Mouse (Mus musculus): Measurements from ENCODE around the gene Rnf115. TPM values are rescaled to one million over a fixed set of nuclear protein-coding genes. Genes with fewer than 3 reads are reported as not detected.

Rnf115 gene
- total and polyA plus RNA-seq, 2 experiments from 2014 or later, result 52.6 to 63.6 TPM

- WGBS, result 96% methylated on average over 3 of the region's 3 CpGs
- ATAC-seq (no peak), DNase-seq (no peak)
- TF ChIP-seq CTCF (IDR thresholded peaks at IDR 0.05; ENCODE audit: low read depth), result no peak
- H3K4me2 ChIP-seq (ENCODE audit: low read depth), result no peak overlapping the region
- no peak overlapping the region for H3K9ac ChIP-seq
- no peaks in the 10 kb centered on the region for H3K4me1 ChIP-seq (ENCODE audit: insufficient read depth)
- H3K36me3 ChIP-seq (ENCODE audit: insufficient read depth), result no peaks in the 10 kb centered on the region
- no peak overlapping the region for H3K27ac ChIP-seq (ENCODE audit: low read depth, low read length)
- H3K27me3 ChIP-seq (ENCODE audit: insufficient read depth, low read length), result no peaks in the 10 kb centered on the region
- H3K9me3 ChIP-seq (ENCODE audit: low read length), result no peaks in the 10 kb centered on the region
- H3K4me3 ChIP-seq (ENCODE audit: low read depth, low read length), result no peak overlapping the region
Measured at GRCm38 (mm10) chr3:96744348-96744747, 16.9 kb downstream of the Rnf115 start.

GRCm38 (mm10) chr3:96746829-96747228 lies 19.4 kb downstream of the Rnf115 start:
- TF ChIP-seq CTCF (IDR thresholded peaks at IDR 0.05; ENCODE audit: low read depth), result no peak
- DNase-seq (no peak), ATAC-seq (no peak)
- 83% methylated on average over 1 of the region's 1 CpGs for WGBS
- H3K4me2 ChIP-seq (ENCODE audit: low read depth), result no peak overlapping the region
- H3K27me3 ChIP-seq (ENCODE audit: insufficient read depth, low read length), result no peaks in the 10 kb centered on the region
- no peak overlapping the region for H3K9ac ChIP-seq
- H3K27ac ChIP-seq (ENCODE audit: low read depth, low read length), result no peak overlapping the region
- H3K36me3 ChIP-seq (ENCODE audit: insufficient read depth), result no peaks in the 10 kb centered on the region
- no peak overlapping the region for H3K4me3 ChIP-seq (ENCODE audit: low read depth, low read length)
- H3K9me3 ChIP-seq (ENCODE audit: low read length), result no peaks in the 10 kb centered on the region
- no peaks in the 10 kb centered on the region for H3K4me1 ChIP-seq (ENCODE audit: insufficient read depth)

- no peak overlapping the region for H3K9ac ChIP-seq
- no peaks in the 10 kb centered on the region for H3K4me1 ChIP-seq (ENCODE audit: insufficient read depth)
- no peak overlapping the region for H3K27ac ChIP-seq (ENCODE audit: low read depth, low read length)
- H3K4me2 ChIP-seq (ENCODE audit: low read depth), result no peak overlapping the region
- no peak for TF ChIP-seq CTCF (IDR thresholded peaks at IDR 0.05; ENCODE audit: low read depth)
- no peaks in the 10 kb centered on the region for H3K27me3 ChIP-seq (ENCODE audit: insufficient read depth, low read length)
- no peaks in the 10 kb centered on the region for H3K36me3 ChIP-seq (ENCODE audit: insufficient read depth)
- no peak for DNase-seq
- 96% methylated on average over 1 of the region's 1 CpGs for WGBS
- no peaks in the 10 kb centered on the region for H3K9me3 ChIP-seq (ENCODE audit: low read length)
- no peak for ATAC-seq
- H3K4me3 ChIP-seq (ENCODE audit: low read depth, low read length), result no peak overlapping the region
Measured at GRCm38 (mm10) chr3:96755935-96756334, 28.5 kb downstream of the Rnf115 start.

- no peak for ATAC-seq
- Histone ChIP-seq H3K9me3 (ENCODE audit: low read length) (no peaks in the 10 kb centered on the region), H3K4me2 (ENCODE audit: low read depth) (no peak overlapping the region), H3K36me3 (ENCODE audit: insufficient read depth) (no peaks in the 10 kb centered on the region), H3K4me3 (ENCODE audit: low read depth, low read length) (no peak overlapping the region), H3K27me3 (ENCODE audit: insufficient read depth, low read length) (no peaks in the 10 kb centered on the region), H3K9ac (no peak overlapping the region), H3K4me1 (ENCODE audit: insufficient read depth) (no peaks in the 10 kb centered on the region), H3K27ac (ENCODE audit: low read depth, low read length) (no peak overlapping the region)
- WGBS, result 60% methylated on average over 7 of the region's 7 CpGs
- no peak for TF ChIP-seq CTCF (IDR thresholded peaks at IDR 0.05; ENCODE audit: low read depth)
- no peak for DNase-seq
Measured at GRCm38 (mm10) chr3:96757691-96758090, 30.2 kb downstream of the Rnf115 start.

- H3K27me3 ChIP-seq (ENCODE audit: insufficient read depth, low read length), result no peaks in the 10 kb centered on the region
- DNase-seq (no peak), ATAC-seq (no peak)
- no peak overlapping the region for H3K9ac ChIP-seq
- no peak overlapping the region for H3K4me3 ChIP-seq (ENCODE audit: low read depth, low read length)
- no peaks in the 10 kb centered on the region for H3K4me1 ChIP-seq (ENCODE audit: insufficient read depth)
- H3K27ac ChIP-seq (ENCODE audit: low read depth, low read length), result no peak overlapping the region
- WGBS, result 93% methylated on average over 4 of the region's 4 CpGs
- no peaks in the 10 kb centered on the region for H3K36me3 ChIP-seq (ENCODE audit: insufficient read depth)
- no peak overlapping the region for H3K4me2 ChIP-seq (ENCODE audit: low read depth)
- no peak for TF ChIP-seq CTCF (IDR thresholded peaks at IDR 0.05; ENCODE audit: low read depth)
- H3K9me3 ChIP-seq (ENCODE audit: low read length), result no peaks in the 10 kb centered on the region
Measured at GRCm38 (mm10) chr3:96759695-96760094, 32.2 kb downstream of the Rnf115 start.

GRCm38 (mm10) chr3:96764528-96764927 lies 37.1 kb downstream of the Rnf115 start:
- no peaks in the 10 kb centered on the region for H3K27me3 ChIP-seq (ENCODE audit: insufficient read depth, low read length)
- no peak for TF ChIP-seq CTCF (IDR thresholded peaks at IDR 0.05; ENCODE audit: low read depth)
- H3K27ac ChIP-seq (ENCODE audit: low read depth, low read length), result no peak overlapping the region
- WGBS, result 90% methylated on average over 1 of the region's 1 CpGs
- DNase-seq (no peak), ATAC-seq (no peak)
- H3K4me1 ChIP-seq (ENCODE audit: insufficient read depth), result no peaks in the 10 kb centered on the region
- H3K4me3 ChIP-seq (ENCODE audit: low read depth, low read length), result no peak overlapping the region
- H3K36me3 ChIP-seq (ENCODE audit: insufficient read depth), result no peaks in the 10 kb centered on the region
- H3K4me2 ChIP-seq (ENCODE audit: low read depth), result no peak overlapping the region
- H3K9me3 ChIP-seq (ENCODE audit: low read length), result no peaks in the 10 kb centered on the region
- no peak overlapping the region for H3K9ac ChIP-seq

- WGBS, result 95% methylated on average over 5 of the region's 5 CpGs
- Histone ChIP-seq H3K27me3 (ENCODE audit: insufficient read depth, low read length) (no peaks in the 10 kb centered on the region), H3K9me3 (ENCODE audit: low read length) (no peaks in the 10 kb centered on the region), H3K4me3 (ENCODE audit: low read depth, low read length) (no peak overlapping the region), H3K36me3 (ENCODE audit: insufficient read depth) (no peaks in the 10 kb centered on the region), H3K4me1 (ENCODE audit: insufficient read depth) (no peaks in the 10 kb centered on the region), H3K27ac (ENCODE audit: low read depth, low read length) (no peak overlapping the region), H3K4me2 (ENCODE audit: low read depth) (no peak overlapping the region), H3K9ac (no peak overlapping the region)
- no peak for DNase-seq
- TF ChIP-seq CTCF (IDR thresholded peaks at IDR 0.05; ENCODE audit: low read depth), result no peak
- no peak for ATAC-seq
Measured at GRCm38 (mm10) chr3:96769971-96770370, 42.5 kb downstream of the Rnf115 start.

- H3K27ac ChIP-seq (ENCODE audit: low read depth, low read length), result no peak overlapping the region
Measured at GRCm38 (mm10) chr3:96772949-96773348, 45.5 kb downstream of the Rnf115 start.

More at GRCm38 (mm10) chr3:96772949-96773348, 45.5 kb downstream of the Rnf115 start:
- Histone ChIP-seq H3K4me3 (ENCODE audit: low read depth, low read length) (no peak overlapping the region), H3K9ac (no peak overlapping the region), H3K36me3 (ENCODE audit: insufficient read depth) (no peaks in the 10 kb centered on the region; the same call in 1 of the 2 replicates), H3K27me3 (ENCODE audit: insufficient read depth, low read length) (no peaks in the 10 kb centered on the region), H3K4me2 (ENCODE audit: low read depth) (no peak overlapping the region), H3K9me3 (ENCODE audit: low read length) (no peaks in the 10 kb centered on the region), H3K4me1 (ENCODE audit: insufficient read depth) (no peaks in the 10 kb centered on the region)
- no peak for ATAC-seq
- no peak for DNase-seq
- WGBS, result 44% methylated on average over 1 of the region's 1 CpGs
- no peak for TF ChIP-seq CTCF (IDR thresholded peaks at IDR 0.05; ENCODE audit: low read depth)

All from forebrain, postnatal 0 days (tissue).